Mouse (Mus musculus): ENCODE measurements at regions not wholly inside any gene's neighbourhood (a gene's known extent, or its start where the extent isn't known, plus 50 kb on each side); places are given as distances from the start of the nearest gene placed in this dataset.

DNA sequence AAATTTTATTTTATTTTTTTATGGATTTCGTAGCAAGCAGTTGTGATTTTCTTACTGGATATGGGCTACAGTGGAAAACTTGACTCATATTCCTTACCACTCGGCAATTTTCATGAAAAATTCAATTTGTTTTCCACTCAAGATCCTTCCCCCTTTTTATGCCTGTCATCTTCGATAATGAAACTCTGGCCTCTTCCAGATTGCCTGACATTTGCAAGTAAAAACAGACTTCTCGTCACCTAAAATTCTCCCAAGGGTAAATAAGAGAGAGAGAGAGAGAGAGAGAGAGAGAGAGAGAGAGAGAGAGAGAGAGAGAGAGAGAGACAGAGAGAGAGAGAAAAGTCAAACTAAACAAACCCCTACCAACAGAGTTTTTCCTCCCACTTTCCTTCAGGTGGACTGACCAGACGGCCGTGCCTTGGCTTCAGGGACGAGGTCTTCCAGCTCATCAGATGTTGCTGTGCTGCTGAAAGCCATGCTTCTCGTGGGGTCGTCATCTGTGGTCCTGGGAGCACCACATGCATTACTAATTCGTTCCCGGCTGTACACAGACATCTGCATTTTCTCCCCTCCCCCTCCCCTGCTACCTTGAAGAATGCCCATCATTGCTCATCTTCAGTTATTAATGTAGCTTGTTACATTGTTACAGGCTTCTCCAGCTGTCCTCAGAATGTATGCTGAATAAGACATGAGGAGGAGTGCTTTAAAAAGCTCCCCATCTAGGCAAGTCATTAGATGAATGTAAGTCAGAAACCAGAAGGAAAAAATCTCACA is 569.4 kb downstream of the Ptprc start:
- DNase-seq (ENCODE audit: low read depth, low spot score) = no peak
- no peak for TF ChIP-seq CTCF (IDR thresholded peaks at IDR 0.05)
- no peaks in the 10 kb centered on the region for H3K27me3 ChIP-seq

DNA sequence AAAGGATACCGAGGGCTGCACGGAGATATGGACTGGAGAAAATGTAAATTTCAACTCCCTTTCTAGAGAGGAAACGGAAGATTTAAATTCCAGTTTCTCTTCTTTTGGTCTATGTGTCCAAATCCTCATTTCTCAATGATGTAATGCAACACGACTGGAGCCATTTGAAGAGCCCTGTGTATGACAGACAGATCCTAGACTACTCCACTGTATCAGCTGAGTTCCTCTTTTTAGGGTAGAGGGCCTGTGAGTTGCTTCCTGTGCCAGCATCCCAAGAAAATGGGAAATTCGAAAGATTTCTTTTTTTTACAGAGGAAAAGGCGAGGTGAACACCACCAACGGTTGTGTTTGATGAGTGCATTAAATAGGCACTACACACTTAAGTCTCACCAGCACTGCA is 581.8 kb downstream of the Ptprc start:
- no peak for ATAC-seq
- ChIA-PET CTCF (no interaction called here), POLR2A (no interaction called here)
- H3K27me3 ChIP-seq = no peaks in the 10 kb centered on the region
- in situ Hi-C loops (cut with MboI; ENCODE audit: low pct_unique_long_range_greater_than_20kb) = no loop called here
- no peak for TF ChIP-seq CTCF (IDR thresholded peaks at IDR 0.05)
- no peak for DNase-seq (ENCODE audit: low read depth, low spot score)

More for the DNA sequence above, 569.4 kb downstream of the Ptprc start:
- no peak for ATAC-seq
- ChIA-PET POLR2A (no interaction called here), CTCF (no interaction called here)
- in situ Hi-C loops (cut with MboI; ENCODE audit: low pct_unique_long_range_greater_than_20kb) = no loop called here

GRCm38 (mm10) chr1:137591891-137592290 is 583.6 kb downstream of the Ptprc start:
- no peak for DNase-seq (ENCODE audit: low read depth, low spot score)
- ATAC-seq = no peak
- no peak for TF ChIP-seq CTCF (IDR thresholded peaks at IDR 0.05)
- in situ Hi-C loops (cut with MboI; ENCODE audit: low pct_unique_long_range_greater_than_20kb) = no loop called here
- no peaks in the 10 kb centered on the region for H3K27me3 ChIP-seq
- CTCF ChIA-PET = interaction anchor here (0.7 to 2.7 kb wide), 3 partner anchors 13 to 24 kb away, joined by 3 to 11 read pairs (median 5); no protein-coding TSS in a partner anchor
- POLR2A ChIA-PET = no interaction called here

DNA sequence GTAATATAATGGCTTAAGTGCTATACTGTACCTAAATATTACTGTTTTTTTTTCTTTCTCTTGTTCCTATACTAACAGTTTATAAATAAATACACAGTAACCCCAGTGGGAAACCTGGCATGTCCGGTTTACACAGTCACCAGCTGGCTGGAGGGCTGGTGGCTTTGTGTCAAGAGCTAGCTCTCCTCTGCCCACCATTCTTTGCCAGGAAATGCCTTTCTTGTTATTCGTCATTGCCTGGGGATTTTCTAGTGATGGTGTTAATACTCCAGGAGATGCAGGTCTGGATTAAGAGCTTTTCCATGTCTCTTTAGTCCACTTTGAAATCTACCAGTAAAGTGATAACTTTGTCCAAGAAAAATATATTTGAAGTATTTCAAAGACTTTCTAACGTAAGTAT is 584.2 kb downstream of the Ptprc start:
- ChIA-PET CTCF (interaction anchor here (0.7 to 2.7 kb wide), 3 partner anchors 13 to 23 kb away, joined by 3 to 11 read pairs (median 5); no protein-coding TSS in a partner anchor), POLR2A (no interaction called here)
- no peak for TF ChIP-seq CTCF (IDR thresholded peaks at IDR 0.05)
- ATAC-seq (peak; percentile 78), DNase-seq (ENCODE audit: low read depth, low spot score) (peak; percentile 93)
- in situ Hi-C loops (cut with MboI; ENCODE audit: low pct_unique_long_range_greater_than_20kb) = no loop called here
- no peaks in the 10 kb centered on the region for H3K27me3 ChIP-seq

- POLR2A ChIA-PET = no interaction called here
- CTCF ChIA-PET = interaction anchor here (0.8 to 1.4 kb wide), 2 partner anchors 56 to 456 kb away, joined by 3 read pairs; no protein-coding TSS in a partner anchor
- in situ Hi-C loops (cut with MboI; ENCODE audit: low pct_unique_long_range_greater_than_20kb) = no loop called here
- peak; percentile 83 for ATAC-seq
- no peaks in the 10 kb centered on the region for H3K27me3 ChIP-seq
- no peak for TF ChIP-seq CTCF (IDR thresholded peaks at IDR 0.05)
- DNase-seq (ENCODE audit: low read depth, low spot score) = peak; percentile 62
Measured at GRCm38 (mm10) chr1:137588304-137589300, 586.9 kb downstream of the Ptprc start.

- ChIA-PET CTCF (interaction anchor here (0.8 to 1.4 kb wide), 2 partner anchors 57 to 457 kb away, joined by 3 read pairs; no protein-coding TSS in a partner anchor), POLR2A (no interaction called here)
- TF ChIP-seq CTCF (IDR thresholded peaks at IDR 0.05) = no peak
- H3K27me3 ChIP-seq = no peaks in the 10 kb centered on the region
- ATAC-seq (peak; percentile 34), DNase-seq (ENCODE audit: low read depth, low spot score) (no peak)
- in situ Hi-C loops (cut with MboI; ENCODE audit: low pct_unique_long_range_greater_than_20kb) = no loop called here
Measured at GRCm38 (mm10) chr1:137587481-137588228, 587.9 kb downstream of the Ptprc start.

- TF ChIP-seq CTCF (IDR thresholded peaks at IDR 0.05) = no peak
- no peaks in the 10 kb centered on the region for H3K27me3 ChIP-seq
- POLR2A ChIA-PET = no interaction called here
- CTCF ChIA-PET = no interaction called here
- in situ Hi-C loops (cut with MboI; ENCODE audit: low pct_unique_long_range_greater_than_20kb) = loop anchor here (5.0 kb wide), 1 partner anchor 458 kb away; no protein-coding TSS in a partner anchor
- DNase-seq (ENCODE audit: low read depth, low spot score) = no peak
- no peak for ATAC-seq
Measured at GRCm38 (mm10) chr1:137584696-137585095, 590.8 kb downstream of the Ptprc start.

- no peaks in the 10 kb centered on the region for H3K27me3 ChIP-seq
- ATAC-seq = no peak
- no peak for TF ChIP-seq CTCF (IDR thresholded peaks at IDR 0.05)
- in situ Hi-C loops (cut with MboI; ENCODE audit: low pct_unique_long_range_greater_than_20kb) = loop anchor here (5.0 kb wide), 1 partner anchor 458 kb away; no protein-coding TSS in a partner anchor
- ChIA-PET POLR2A (no interaction called here), CTCF (no interaction called here)
- DNase-seq (ENCODE audit: low read depth, low spot score) = no peak
Measured at GRCm38 (mm10) chr1:137584104-137584675, 591.3 kb downstream of the Ptprc start.

GRCm38 (mm10) chr1:137577639-137578038 is 597.9 kb downstream of the Ptprc start:
- in situ Hi-C loops (cut with MboI; ENCODE audit: low pct_unique_long_range_greater_than_20kb) = no loop called here
- POLR2A ChIA-PET = no interaction called here

More at GRCm38 (mm10) chr1:137577639-137578038, 597.9 kb downstream of the Ptprc start:
- CTCF ChIA-PET = interaction anchor here (1.0 to 3.0 kb wide), 3 partner anchors 9 to 64 kb away, joined by 3 to 11 read pairs (median 5); no protein-coding TSS in a partner anchor
- peak; percentile 57 for ATAC-seq
- H3K27me3 ChIP-seq = no peaks in the 10 kb centered on the region
- DNase-seq (ENCODE audit: low read depth, low spot score) = no peak
- no peak for TF ChIP-seq CTCF (IDR thresholded peaks at IDR 0.05)

All from Patski (cell line).